Mouse (Mus musculus): ENCODE measurements around the gene Dnajc3.
"Not testable (repeated sequence)": the region's sequence is repeated elsewhere in the genome, so short reads cannot be mapped to it uniquely, and the experiment has no call there.

Gene Dnajc3

DNA sequence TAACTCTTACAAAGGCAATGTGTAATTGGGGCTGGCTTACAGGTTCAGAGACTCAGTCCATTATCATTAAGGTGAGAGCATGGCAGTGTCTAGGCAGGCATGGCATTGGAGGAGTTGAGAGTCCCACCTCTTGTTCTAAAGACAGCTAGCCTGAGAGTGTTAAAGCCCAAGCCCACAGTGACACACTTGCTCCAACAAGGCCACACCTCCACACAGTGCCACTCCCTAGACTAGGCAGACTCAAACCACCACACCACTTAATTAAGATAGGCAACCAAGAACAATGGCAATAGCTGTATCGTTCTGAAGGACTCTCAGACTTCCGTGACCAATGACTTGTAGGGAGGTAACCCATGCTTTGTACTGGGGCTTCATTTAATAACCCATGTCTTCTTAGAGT is 7.0 kb upstream of the Dnajc3 start:
- DNase-seq (ENCODE audit: extremely low spot score, low spot score): no peak

DNA sequence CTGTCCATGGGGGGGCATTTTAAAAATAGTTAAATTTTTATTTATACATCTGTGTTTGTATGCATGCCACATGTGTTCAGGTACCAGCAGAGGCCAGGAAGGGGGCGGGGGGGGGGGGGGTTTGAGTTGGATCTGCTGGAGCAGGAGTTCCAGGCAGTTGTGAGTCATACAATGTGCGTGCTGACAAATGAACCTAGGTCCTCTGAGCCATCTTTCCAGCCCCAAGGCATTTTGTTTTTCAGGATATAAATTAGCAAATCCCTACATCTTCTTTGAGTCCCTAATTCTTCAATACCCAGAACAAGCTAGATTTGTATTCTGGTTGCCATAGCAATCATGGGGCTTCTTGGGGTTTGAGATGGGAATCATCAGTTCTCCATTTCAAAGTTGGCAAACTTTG is 6.6 kb upstream of the Dnajc3 start:
- DNase-seq (ENCODE audit: extremely low spot score, low spot score): no peak

DNA sequence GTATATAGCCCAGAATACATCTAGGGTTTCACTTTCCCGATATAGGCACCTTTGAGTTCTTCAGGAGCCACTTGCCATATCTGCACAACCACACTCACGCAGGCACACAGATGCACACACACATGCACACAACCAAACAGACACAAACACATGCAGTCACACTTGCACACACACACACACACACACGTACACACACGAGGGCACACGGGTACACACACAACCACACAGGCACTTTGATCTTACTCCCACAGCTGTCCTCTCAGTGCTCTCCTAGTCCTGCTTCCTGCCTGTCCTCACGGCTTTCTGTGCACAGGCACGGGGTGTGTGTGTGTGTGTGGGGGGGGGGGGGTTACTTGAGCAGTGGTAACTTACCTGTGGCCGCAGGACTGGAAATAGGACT is 4.8 kb upstream of the Dnajc3 start:
- DNase-seq (ENCODE audit: extremely low spot score, low spot score): no peak

DNA sequence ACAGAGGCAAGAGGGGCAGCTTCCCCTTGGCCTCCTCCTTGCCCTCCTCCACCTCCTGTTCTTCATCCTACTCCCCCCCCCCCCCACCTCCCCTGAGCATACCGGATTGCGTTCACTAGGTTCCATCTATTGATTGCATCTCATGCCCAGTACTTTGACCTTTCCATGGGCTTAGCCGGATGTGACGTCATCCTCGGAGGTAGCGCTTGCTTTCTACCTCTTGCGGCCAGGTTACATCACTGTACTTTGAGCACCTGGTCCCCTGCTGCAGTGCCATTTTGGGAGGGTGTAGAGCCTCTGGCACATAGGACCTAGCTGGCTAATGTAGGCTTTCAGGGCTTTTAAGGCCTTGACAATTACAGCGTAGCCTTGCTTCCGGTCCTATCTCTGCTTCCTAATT is 3.1 kb upstream of the Dnajc3 start:
- no peak for DNase-seq (ENCODE audit: extremely low spot score, low spot score)

DNA sequence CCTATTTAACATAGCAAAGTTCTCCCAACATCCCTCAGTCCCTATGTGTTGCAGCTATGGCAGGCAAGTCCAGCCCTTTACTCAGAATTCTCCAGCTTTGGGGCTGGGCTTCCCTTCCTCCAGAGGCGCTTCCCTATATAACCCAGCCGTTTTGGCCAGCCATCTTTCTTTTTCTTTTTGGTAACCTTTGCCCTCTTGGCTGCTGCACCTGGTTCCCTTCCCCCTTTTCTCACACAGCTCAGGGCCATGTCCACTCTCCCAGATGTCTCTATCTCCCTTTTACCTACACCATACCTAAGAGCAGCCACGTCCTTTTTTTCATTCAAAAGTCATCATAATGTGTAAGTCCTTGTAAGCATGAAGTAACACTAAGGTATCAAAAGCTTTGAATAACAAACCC is 1.5 kb upstream of the Dnajc3 start:
- DNase-seq (ENCODE audit: extremely low spot score, low spot score): no peak

DNA sequence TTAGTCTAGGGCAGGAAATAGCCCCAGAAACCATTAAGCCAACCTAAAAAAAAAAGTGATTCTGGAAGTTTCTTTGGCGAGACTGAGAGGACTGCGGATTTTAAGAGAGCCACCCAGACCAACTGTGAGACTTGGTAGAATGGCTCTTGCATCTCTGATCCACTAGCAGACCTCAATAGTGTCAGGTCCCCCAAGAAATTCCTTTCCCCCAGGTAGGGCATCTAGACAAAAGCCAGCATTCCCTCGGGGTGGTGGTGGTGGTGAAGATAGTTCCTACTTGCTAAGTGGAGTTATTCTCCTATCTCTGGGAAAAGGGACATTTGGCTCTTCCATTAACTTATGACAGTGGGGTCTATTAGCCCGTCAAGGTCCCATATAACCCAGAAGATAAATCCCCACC is 824 bp upstream of the Dnajc3 start:
- no peak for DNase-seq (ENCODE audit: extremely low spot score, low spot score)

DNA sequence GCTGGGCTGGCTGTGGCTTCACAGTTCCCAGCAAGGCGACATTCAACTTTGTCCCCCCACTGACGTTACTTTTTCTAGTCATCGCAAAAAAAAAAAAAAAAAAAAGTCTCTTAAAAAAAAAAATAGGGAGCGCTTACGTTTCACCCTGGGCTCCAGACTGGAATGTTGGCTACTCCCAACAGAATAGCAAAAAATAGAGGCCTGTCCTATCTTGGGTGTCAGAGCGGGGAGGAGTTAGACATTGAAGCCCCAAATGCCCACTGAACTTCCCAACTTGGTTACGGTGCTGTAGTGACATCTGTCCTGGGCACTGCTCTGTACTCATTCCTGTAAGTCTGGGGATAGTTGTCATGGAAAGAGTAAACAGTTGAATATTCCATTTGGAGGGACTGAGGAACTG is 775 bp downstream of the Dnajc3 start:
- no peak for DNase-seq (ENCODE audit: extremely low spot score, low spot score)

DNA sequence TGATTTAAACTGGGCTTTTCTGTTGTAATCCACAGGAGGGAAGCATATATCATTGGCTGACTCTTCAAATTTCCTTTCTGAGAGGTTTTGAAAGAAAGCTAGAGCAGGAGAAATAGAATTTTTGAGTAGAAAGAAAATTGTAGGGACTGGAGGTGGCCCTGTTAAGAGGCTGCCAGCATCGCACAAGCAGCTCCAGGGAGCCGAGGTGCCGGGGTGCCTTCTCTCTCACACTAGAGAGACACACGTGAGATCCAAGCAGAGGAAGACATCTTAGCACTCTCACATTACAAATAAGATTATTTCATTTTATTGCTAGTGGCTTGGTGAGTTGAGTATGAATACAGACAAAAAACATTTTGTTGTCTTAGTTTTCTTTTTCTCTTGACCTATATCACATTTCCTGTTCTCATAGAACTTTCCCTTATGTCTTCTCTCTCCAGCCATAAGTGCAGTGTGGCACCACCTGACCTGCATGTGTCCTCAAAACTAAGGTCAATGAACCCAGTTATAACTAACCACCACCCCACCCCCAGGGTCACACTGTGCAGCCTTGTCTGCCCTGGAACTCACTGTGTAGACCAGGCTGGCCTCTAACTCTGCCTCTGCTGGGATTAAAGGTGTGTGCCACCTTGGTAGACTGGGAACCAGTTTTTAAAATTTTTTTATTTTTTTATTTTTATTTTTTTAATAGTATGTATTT is 3.2 kb downstream of the Dnajc3 start:
- no peak for DNase-seq (ENCODE audit: extremely low spot score, low spot score)

DNA sequence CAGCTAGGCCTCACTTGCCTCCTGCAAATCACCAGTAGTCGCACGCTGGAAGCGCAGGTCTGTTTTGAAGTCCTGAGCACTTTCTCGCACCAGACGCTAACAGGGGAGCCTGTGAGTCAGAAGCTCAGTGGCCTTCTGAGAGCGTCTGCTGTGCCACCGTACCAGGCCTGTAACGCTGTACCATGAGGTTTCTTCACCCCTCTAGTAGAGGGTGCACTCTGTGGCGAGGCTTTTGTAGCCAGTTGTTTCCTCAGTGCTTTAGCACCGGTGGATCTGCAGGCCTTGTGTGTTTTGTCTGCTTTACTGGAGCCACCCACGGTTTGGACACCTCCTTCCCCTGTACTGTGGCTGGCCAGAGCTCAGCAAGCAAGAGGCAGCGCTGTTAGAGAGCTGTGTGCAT is 4.3 kb downstream of the Dnajc3 start:
- no peak for DNase-seq (ENCODE audit: extremely low spot score, low spot score)

DNA sequence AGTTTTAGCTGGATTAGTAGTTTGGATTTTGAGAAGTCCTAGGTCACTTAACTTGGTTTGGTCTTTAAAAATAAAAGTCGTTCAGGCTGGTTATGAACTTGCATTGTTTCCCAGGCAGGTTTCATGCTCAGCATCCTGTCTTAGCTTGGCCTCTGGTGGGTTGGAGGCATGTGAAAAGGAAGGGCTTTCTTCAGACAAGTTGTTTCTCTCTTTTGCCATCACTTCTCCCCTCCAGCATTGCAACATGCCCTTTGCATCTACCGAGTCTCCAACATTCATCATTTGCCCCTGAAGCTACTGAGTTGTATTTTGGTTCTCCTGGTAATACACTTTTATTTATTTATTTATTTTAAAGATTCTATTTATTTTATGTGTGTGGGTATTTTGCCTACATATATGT is 6.9 kb downstream of the Dnajc3 start:
- no peak for DNase-seq (ENCODE audit: extremely low spot score, low spot score)

DNA sequence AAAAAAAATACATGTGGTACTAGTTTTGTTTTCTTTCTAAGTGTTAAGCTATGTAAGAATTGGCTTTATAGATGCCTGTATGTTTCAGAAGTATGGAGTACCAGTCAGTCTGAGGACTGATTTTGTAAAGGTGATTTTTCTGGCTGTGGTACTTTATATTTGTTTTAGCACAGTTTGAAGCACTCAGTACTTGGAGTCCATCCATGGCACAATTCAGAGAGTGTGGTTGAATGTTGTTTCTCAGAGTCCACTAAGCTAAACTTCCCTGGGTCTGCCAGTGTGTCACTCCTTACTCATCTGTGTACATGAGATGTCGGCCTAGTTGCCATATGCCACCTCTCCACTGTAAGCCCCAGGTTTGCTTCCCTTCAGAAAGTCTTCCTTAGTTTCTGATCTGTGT is 11.1 kb downstream of the Dnajc3 start:
- DNase-seq (ENCODE audit: extremely low spot score, low spot score): no peak

DNA sequence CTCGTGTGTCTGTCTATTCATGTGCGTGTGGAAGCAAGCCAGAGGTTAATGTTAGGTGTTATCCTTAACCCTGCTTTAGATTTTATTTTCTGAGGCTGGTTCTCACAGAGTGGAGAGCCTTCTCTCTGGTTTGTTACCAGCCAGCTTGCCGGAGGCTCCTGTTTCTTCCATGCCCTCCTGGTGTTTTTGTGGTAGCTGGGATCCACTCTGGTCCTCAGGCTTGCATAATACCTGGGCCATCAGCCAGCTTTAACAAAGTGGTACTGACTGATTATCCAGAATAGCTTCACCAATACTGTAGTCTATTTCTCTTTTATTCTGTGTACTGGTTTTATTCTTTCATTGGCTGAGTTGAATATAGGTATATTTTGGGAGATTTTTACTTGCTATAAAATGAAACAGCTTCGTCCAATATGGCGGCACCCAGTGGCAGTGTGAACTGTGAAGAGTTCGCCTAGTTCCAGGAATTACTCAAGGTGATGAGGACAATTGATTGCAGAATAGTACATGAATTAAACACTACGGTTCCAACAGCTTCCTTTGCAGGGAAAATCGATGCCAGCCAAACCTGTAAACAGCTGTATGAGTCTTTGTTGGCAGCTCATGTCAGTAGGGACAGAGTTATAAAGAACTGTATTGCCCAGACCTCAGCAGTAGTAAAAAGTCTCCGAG is 14.3 kb downstream of the Dnajc3 start:
- DNase-seq (ENCODE audit: extremely low spot score, low spot score): no peak

DNA sequence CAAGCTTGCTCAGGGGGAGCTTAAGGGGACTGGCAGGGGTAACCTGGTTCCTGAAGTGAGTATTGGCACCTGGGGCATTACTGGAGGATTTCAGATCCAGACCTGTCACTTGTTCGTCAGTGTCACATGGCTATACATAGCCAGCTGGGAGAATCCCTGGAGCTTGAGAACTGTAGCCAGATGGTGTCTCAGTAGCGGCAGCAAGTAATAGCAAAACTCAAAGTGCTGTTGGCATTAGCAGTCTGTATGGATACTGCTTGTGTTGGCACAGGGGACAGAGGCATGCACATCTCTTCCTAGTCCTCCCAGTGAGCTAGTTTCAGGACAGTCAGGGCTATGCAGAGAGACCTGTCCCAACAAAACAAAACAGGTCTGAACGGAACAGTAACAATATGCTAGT is 20.2 kb downstream of the Dnajc3 start:
- no peak for DNase-seq (ENCODE audit: extremely low spot score, low spot score)

DNA sequence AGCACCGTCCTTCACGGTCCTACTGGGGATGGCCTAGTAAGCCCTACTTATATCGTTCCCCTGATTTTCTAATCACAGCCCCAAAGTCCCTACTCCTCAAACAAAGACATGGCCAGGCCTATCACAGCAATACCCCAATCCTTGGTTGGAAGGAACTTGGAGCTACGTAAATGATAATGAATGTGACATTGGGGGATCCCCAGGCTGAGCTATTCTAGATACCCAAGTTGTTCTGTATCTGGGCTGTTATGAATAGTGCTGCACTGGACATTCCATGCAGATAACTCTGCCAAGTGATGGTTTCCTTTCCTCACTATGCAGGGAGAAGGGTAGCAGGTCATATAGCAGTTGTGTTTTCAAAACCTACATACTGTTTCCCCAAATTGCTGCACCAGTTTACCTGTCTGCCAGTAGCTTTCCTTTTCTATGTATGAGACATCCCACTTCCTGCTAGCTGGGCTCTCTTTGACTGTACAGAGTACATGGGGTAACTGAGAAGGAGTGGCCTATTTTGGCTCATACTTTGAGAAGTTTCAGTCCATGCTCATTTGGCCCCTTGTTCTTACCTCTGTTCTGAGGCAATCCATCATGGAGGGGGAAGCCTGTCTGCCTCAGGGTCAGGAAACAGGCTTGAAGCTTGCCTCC is 27.7 kb downstream of the Dnajc3 start:
- DNase-seq (ENCODE audit: extremely low spot score, low spot score): no peak

DNA sequence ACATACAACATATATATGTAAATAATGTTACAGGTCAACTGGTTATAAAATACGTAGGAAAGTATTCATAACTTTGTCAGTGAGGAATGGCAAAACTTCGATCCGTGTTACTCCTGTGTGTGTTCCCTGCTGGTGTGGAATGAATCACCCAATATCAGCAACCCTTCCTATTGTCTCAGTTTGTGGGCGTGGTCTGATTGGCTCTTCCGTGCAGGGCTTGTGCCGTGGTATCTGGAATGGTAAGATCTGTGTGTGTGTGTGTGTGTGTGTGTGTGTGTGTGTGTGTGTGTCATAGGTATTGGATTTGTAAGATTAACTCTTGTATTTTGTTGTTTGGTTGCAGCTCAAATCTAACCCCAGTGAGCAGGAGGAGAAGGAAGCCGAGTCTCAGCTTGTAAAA is 29.9 kb downstream of the Dnajc3 start:
- no peak for DNase-seq (ENCODE audit: extremely low spot score, low spot score)

DNA sequence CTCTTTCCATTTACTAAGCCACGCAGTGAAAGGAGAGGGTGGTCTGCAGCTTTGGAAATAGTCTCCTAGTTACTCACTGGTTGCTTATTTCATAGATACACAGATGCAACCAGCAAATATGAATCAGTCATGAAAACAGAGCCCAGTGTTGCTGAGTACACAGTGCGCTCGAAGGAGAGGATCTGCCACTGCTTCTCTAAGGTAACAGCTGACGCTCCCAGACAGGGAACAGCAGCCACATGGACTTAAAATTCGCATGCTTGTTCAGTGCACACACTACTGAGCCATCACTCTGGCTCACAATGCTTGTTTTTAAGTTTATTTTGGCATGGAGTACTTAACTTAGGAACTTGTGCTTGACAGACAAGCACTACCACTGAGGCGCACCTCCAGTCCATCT is 34.5 kb downstream of the Dnajc3 start:
- no peak for DNase-seq (ENCODE audit: extremely low spot score, low spot score)

DNA sequence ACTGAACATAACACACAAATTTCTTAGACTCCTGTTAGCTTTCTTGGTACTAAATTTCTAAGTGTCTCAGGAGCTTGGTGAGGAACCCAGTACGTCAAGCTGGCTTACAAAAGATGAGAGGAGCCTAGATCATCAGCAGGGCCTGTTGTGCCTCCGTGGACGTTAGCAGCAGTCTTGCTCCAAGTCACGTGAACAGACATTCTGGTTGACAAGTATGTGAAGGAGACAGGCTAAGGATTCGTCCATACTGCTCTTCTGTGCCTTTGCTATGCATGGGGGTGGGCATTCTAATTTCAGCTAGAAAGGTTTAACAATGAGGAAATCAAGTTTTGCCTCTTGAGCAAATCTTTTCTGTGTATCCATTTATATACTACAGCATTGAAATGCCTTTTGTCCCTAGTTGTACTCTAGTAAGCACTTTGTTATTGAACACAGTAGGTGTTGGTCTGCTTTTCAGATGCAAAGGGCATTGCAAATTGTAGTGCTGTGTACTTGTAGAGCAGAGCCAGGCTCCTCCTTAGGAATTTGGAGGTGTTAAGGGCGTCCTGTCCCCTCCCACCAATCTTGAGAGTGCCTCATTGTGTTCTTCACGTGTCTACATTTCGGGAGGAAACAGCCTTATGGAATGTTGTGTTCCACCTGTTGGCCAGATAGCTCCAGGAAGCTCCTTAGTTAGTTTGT is 39.5 kb downstream of the Dnajc3 start:
- DNase-seq (ENCODE audit: extremely low spot score, low spot score): no peak

DNA sequence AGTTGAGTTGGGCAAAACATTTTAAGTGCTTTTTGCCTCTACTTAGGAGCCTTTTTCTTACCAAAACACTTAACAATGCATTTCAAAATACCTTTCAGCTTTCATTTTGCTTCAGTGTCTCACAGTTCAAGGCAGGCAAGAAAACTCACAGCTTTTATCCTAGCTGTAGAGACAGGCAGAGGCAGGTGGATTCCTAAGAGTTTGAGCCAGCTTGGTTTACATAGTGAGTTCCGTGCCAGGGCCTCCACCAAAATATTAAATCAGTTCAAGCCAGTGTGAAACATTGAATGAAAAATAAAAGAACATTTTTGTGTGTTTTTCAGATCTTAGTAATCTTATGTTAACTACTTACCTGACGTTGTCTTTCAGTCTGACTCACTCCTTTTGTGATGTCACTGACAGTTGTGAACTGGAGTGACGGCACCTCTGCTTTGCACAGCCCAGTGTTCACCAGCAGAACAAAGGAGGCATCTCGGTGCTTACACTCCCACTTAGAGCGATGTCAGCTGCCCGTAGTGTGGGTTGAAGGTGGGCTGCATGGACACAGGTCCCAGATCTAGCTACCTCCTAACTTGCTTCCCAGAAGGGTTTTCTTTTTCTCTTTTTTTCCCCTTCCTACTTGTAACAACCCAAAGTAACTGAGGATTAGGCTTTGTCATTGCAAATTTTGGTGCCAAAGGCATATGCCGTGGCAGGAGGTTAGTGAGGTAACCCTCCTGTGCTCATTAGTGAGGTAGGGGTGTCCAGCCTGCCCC is 42.0 kb downstream of the Dnajc3 start:
- DNase-seq (ENCODE audit: extremely low spot score, low spot score): no peak

DNA sequence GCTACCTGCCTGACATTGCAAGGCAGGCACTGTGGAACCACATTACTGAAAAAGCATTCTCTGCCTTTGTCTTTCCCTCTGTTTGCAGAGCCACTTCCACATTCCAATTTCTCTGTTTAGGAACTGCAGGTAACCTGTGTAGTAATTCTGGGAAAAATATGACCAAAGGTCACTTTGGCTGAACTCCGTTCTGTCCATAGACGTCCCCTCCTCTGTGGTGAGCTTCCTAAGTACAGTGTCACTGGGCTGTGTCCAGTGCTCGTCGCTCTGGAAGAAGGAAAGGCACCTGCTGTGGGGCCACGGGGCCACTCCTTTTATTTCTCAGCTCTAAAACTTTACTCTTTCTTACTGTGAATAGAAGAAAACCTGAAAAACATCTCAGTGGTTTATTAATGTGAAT is 42.6 kb downstream of the Dnajc3 start:
- DNase-seq (ENCODE audit: extremely low spot score, low spot score): no peak

DNA sequence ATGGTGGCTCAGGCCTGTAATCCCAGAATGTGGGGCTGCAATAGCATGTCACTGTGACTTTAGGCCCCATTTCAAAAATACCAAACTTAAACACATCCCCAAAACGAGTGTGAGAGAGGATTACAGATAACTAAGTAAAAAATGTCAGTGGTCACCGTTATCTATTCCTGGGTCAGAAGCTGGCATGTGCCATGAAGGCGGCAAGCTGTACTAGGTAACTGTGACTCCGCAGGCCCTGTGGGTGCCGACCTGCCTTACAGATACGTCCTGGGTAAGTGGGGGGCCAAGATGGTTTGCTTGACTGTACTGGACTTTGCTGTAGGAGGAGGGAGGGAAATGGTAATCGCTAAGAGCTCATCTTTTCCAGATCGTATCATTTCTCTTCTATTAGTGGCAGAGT is 43.1 kb downstream of the Dnajc3 start:
- no peak for DNase-seq (ENCODE audit: extremely low spot score, low spot score)

DNA sequence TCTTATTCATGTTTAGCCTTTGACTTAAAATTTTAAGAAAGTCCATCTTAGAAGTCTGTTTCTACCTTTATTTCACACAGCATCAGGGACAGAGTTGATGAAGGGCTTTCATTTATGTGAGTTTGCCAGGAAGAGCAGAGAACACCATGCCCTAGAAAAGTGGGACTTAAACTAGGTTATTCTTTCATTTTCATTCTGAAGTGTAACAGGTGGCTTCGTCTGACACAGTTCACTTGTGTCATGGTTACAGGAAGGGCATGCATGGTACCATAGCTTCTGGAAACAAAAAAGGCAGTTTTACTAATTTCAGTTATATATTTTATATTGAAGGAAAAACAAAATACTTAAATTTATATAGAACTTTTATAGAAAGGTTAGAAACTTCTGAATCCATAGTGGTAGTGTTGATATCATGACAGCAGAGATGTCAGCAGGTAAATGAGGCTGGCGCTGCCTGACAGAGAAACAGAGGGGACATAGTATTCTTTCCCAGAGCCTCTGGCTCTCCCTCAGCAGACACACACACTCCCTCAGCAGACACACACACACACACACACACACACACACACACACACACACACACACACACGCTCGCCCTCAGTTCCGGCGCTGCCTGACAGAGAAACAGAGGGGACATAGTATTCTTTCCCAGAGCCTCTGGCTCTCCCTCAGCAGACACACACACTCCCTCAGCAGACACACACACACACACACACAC is 44.1 kb downstream of the Dnajc3 start:
- DNase-seq (ENCODE audit: extremely low spot score, low spot score): not testable (repeated sequence)
